Mouse (Mus musculus) spleen, adult 2 months (tissue): Measurements from ENCODE around the gene Socs3. TPM values are rescaled to one million over a fixed set of nuclear protein-coding genes. Genes with fewer than 3 reads are reported as not detected.

Experiments
- DNase-seq, 2 experiments: peaks; one replicate each; pipeline versions ENCODE4 v3.0.0 to v3.0.0-alpha.2; 2012 to 2021; ENCODE audit warnings: low spot score in 2 of 2, low read depth in 1 of 2
- H3K27ac ChIP-seq: fragments of 200-500 bp; 2 replicates; pipeline ENCODE4 v1.5.1; 2012; ENCODE audit warnings: low read length, inconsistent platforms; ENCODE audit not compliant: insufficient read depth
- H3K27me3 ChIP-seq: fragments of 200-500 bp; 2 replicates; pipeline ENCODE4 v1.6.1; 2012; ENCODE audit warnings: mild to moderate bottlenecking, moderate library complexity, low read length, inconsistent platforms; ENCODE audit not compliant: control insufficient read depth, insufficient read depth
- H3K36me3 ChIP-seq: fragments of 200-500 bp; 2 replicates; pipeline ENCODE4 v1.6.1; 2012; ENCODE audit warnings: mild to moderate bottlenecking, low read length, inconsistent platforms; ENCODE audit not compliant: control insufficient read depth, insufficient read depth
- H3K4me1 ChIP-seq: fragments of 200-500 bp; 2 replicates; pipeline ENCODE4 v1.6.1; 2011; ENCODE audit warnings: inconsistent platforms; ENCODE audit not compliant: control insufficient read depth, insufficient read depth, insufficient read length
- H3K4me3 ChIP-seq: fragments of 200-500 bp; 2 replicates; pipeline ENCODE4 v1.5.1; 2011; ENCODE audit warnings: mild to moderate bottlenecking, inconsistent platforms; ENCODE audit not compliant: insufficient read depth, insufficient read length; ENCODE audit errors: extremely low read depth
- CTCF ChIP-seq: fragments of 200-500 bp; IDR thresholded peaks from 2 replicates; pipeline ENCODE4 v1.5.1; 2011; ENCODE audit warnings: mild to moderate bottlenecking, inconsistent platforms; ENCODE audit not compliant: insufficient read depth, insufficient read length, insufficient replicate concordance; ENCODE audit errors: extremely low read depth
- POLR2A ChIP-seq: fragments of 200-500 bp; IDR thresholded peaks from 2 replicates; pipeline ENCODE4 v1.6.1; 2011; ENCODE audit warnings: low read depth, low read length, inconsistent platforms
- WGBS: fragments of 180-500 bp; shearing (Covaris S2); methylation state at CpG from one replicate; pipeline ENCODE4 v1.1.7; 2018; 5-methylcytosine and 5-hydroxymethylcytosine counted together
- polyA plus RNA-seq: library from polyadenylated mRNA; depleted of rRNA; stranded (reverse); fragments of >200 nt; gene quantifications from 2 replicates; pipeline ENCODE4 v1.2.3, GENCODE M21; 2012

The Socs3 gene
- polyA plus RNA-seq, 1 experiment = 22.0 TPM

- peaks cover 43% of the 10 kb centered on the region for H3K4me1 ChIP-seq
- WGBS = 10% methylated on average over 9 of the region's 9 CpGs
- DNase-seq = peak; percentile 76 to 88
- no peak for TF ChIP-seq CTCF
- peak; percentile 47; the same call in 1 of the 2 replicates for TF ChIP-seq POLR2A
- no peaks in the 10 kb centered on the region for H3K27me3 ChIP-seq
- H3K27ac ChIP-seq = peak overlapping the region; percentile 83
- peak overlapping the region; percentile 32; the same call in 1 of the 2 replicates for H3K4me3 ChIP-seq
- no peaks in the 10 kb centered on the region for H3K36me3 ChIP-seq
Measured at GRCm38 (mm10) chr11:117952174-117952933, 17.5 kb downstream of the Socs3 start.

GRCm38 (mm10) chr11:117951391-117951790 lies 18.5 kb downstream of the Socs3 start:
- no peaks in the 10 kb centered on the region for H3K27me3 ChIP-seq
- H3K4me3 ChIP-seq = no peak overlapping the region
- WGBS = 71% methylated on average over 6 of the region's 6 CpGs
- TF ChIP-seq POLR2A (no peak), CTCF (no peak)
- no peaks in the 10 kb centered on the region for H3K36me3 ChIP-seq
- H3K27ac ChIP-seq = peak overlapping the region; percentile 75
- no peak for DNase-seq
- peaks cover 44% of the 10 kb centered on the region for H3K4me1 ChIP-seq

- 16% methylated on average over 48 of the region's 49 CpGs for WGBS
- TF ChIP-seq CTCF (no peak), POLR2A (no peak)
- Histone ChIP-seq H3K4me3 (peak overlapping the region; percentile 34; the same call in 1 of the 2 replicates), H3K27me3 (no peaks in the 10 kb centered on the region), H3K27ac (peak overlapping the region; percentile 46), H3K4me1 (peaks cover 43% of the 10 kb centered on the region), H3K36me3 (no peaks in the 10 kb centered on the region)
- DNase-seq = peak in 1 of 2 experiments; percentile 52
Measured at GRCm38 (mm10) chr11:117949392-117950091, 20.3 kb downstream of the Socs3 start.

- no peak for DNase-seq
- Histone ChIP-seq H3K27me3 (no peaks in the 10 kb centered on the region), H3K36me3 (no peaks in the 10 kb centered on the region), H3K4me1 (peaks cover 37% of the 10 kb centered on the region), H3K4me3 (no peak overlapping the region), H3K27ac (peak overlapping the region; percentile 69)
- TF ChIP-seq POLR2A (no peak), CTCF (no peak)
- 23% methylated on average over 10 of the region's 10 CpGs for WGBS
Measured at GRCm38 (mm10) chr11:117946996-117947419, 22.8 kb downstream of the Socs3 start.

GRCm38 (mm10) chr11:117946195-117946979 lies 23.5 kb downstream of the Socs3 start:
- peak overlapping the region; percentile 69 for H3K27ac ChIP-seq
- H3K4me1 ChIP-seq = peaks cover 31% of the 10 kb centered on the region
- no peak overlapping the region for H3K4me3 ChIP-seq
- no peaks in the 10 kb centered on the region for H3K36me3 ChIP-seq
- H3K27me3 ChIP-seq = no peaks in the 10 kb centered on the region
- no peak for TF ChIP-seq CTCF
- peak in 1 of 2 experiments; percentile 78 for DNase-seq
- WGBS = 37% methylated on average over 11 of the region's 11 CpGs

GRCm38 (mm10) chr11:117941848-117942247 lies 28.0 kb downstream of the Socs3 start:
- WGBS = 84% methylated on average over 4 of the region's 4 CpGs
- no peaks in the 10 kb centered on the region for H3K36me3 ChIP-seq
- DNase-seq = no peak
- no peaks in the 10 kb centered on the region for H3K27me3 ChIP-seq
- no peak overlapping the region for H3K4me3 ChIP-seq
- TF ChIP-seq CTCF (no peak), POLR2A (no peak)
- peaks cover 8% of the 10 kb centered on the region; the same call in 1 of the 2 replicates for H3K4me1 ChIP-seq
- H3K27ac ChIP-seq = no peak overlapping the region
